Comparison of ENCODE assay signal across 13 mouse cellular contexts in genomic region chr19:5530138-5530524, GRCm38 (mm10). TPM values are rescaled to one million over a fixed set of nuclear protein-coding genes. Genes with fewer than 3 reads are reported as not detected.
DNase-seq lines count a peak whose midpoint lies in the region; ATAC-seq and TF ChIP-seq lines count a peak whose summit lies in the region.
"Had no signal": no experiment of that assay in that cellular context is flagged by ENCODE, and none has a peak within 500 bp of the region (broad histone marks: within the 10 kb centered on the region; RNA-seq: fewer than 3 reads in every experiment).

No protein-coding gene starts in this region.

- no peak for DNase-seq in gastrocnemius, adult 2 months
- no peak for DNase-seq in gastrocnemius, postnatal 10 days
- no peak for DNase-seq in limb, embryonic 10.5 days (ENCODE audit: low spot score)
- DNase-seq in midbrain, postnatal 0 days (ENCODE audit: low spot score), result no peak
- DNase-seq in left cerebral cortex, postnatal 36 days (ENCODE audit: low spot score in 2 of 2), result no peak
- DNase-seq in ovary, postnatal 36 days (ENCODE audit: low spot score), result no peak
- DNase-seq: gastrocnemius, postnatal 14 days; heart, postnatal 14 days had no signal

- no peak overlapping the region for H3K9ac ChIP-seq in limb, embryonic 13.5 days
- no peak overlapping the region for H3K9ac ChIP-seq in embryonic facial prominence, embryonic 15.5 days
- 0 out of 2 replicates have a peak overlapping the region, but pooled peaks have one; percentile 1 for H3K9ac ChIP-seq in midbrain, postnatal 0 days (replicated peaks; ENCODE audit: low read length, poor library complexity, severe bottlenecking)

- no peaks in the 10 kb centered on the region for H3K36me3 ChIP-seq in limb, embryonic 13.5 days
- no peaks in the 10 kb centered on the region for H3K36me3 ChIP-seq in limb, embryonic 10.5 days
- H3K36me3 ChIP-seq in embryonic facial prominence, embryonic 15.5 days, result no peaks in the 10 kb centered on the region
- H3K36me3 ChIP-seq in midbrain, postnatal 0 days (ENCODE audit: insufficient read depth, low read length), result no peaks in the 10 kb centered on the region

- 61% methylated on average over 7 of the region's 7 CpGs for WGBS in limb, embryonic 13.5 days
- WGBS in limb, embryonic 10.5 days, result 80% methylated on average over 7 of the region's 7 CpGs
- WGBS in embryonic facial prominence, embryonic 15.5 days, result 42% methylated on average over 7 of the region's 7 CpGs
- WGBS in midbrain, postnatal 0 days, result 17% methylated on average over 7 of the region's 7 CpGs

- no peaks in the 10 kb centered on the region for H3K9me3 ChIP-seq in limb, embryonic 13.5 days
- no peaks in the 10 kb centered on the region for H3K9me3 ChIP-seq in limb, embryonic 10.5 days (replicated peaks)
- no peaks in the 10 kb centered on the region for H3K9me3 ChIP-seq in embryonic facial prominence, embryonic 15.5 days (replicated peaks)
- no peaks in the 10 kb centered on the region for H3K9me3 ChIP-seq in midbrain, postnatal 0 days (ENCODE audit: low read length)

- peak overlapping the region; percentile 54; the same call in 1 of the 2 replicates for H3K4me2 ChIP-seq in limb, embryonic 13.5 days (replicated peaks)
- H3K4me2 ChIP-seq in embryonic facial prominence, embryonic 15.5 days (replicated peaks), result peak overlapping the region; percentile 49
- H3K4me2 ChIP-seq in midbrain, postnatal 0 days (ENCODE audit: low read depth, low read length, poor library complexity, severe bottlenecking), result no peak overlapping the region

- peak overlapping the region; percentile 64 for H3K4me3 ChIP-seq in gastrocnemius, adult 2 months
- H3K4me3 ChIP-seq in limb, embryonic 13.5 days, result no peak overlapping the region
- no peak overlapping the region for H3K4me3 ChIP-seq in limb, embryonic 10.5 days
- peak overlapping the region; percentile 32 for H3K4me3 ChIP-seq in embryonic facial prominence, embryonic 15.5 days (replicated peaks)
- no peak overlapping the region for H3K4me3 ChIP-seq in midbrain, postnatal 0 days (ENCODE audit: low read depth, low read length)

- TF ChIP-seq CTCF in gastrocnemius, adult 2 months (IDR thresholded peaks at IDR 0.05), result no peak
- no peak for TF ChIP-seq CTCF in midbrain, postnatal 0 days (IDR thresholded peaks at IDR 0.05)

- no peak overlapping the region for H3K27ac ChIP-seq in gastrocnemius, adult 2 months
- H3K27ac ChIP-seq in limb, embryonic 13.5 days, result no peak overlapping the region
- H3K27ac ChIP-seq in limb, embryonic 10.5 days, result no peak overlapping the region
- H3K27ac ChIP-seq in embryonic facial prominence, embryonic 15.5 days (replicated peaks), result peak overlapping the region; percentile 77
- H3K27ac ChIP-seq in midbrain, postnatal 0 days (ENCODE audit: low read depth, low read length), result no peak overlapping the region

- intact Hi-C loops in gastrocnemius, adult 2 months (cut with DNase I), result no loop called here
- intact Hi-C loops in left cerebral cortex, postnatal 36 days (cut with DNase I), result no loop called here

- peaks cover 15% of the 10 kb centered on the region for H3K4me1 ChIP-seq in limb, embryonic 13.5 days
- H3K4me1 ChIP-seq in limb, embryonic 10.5 days, result peaks cover 11% of the 10 kb centered on the region
- peaks cover 18% of the 10 kb centered on the region for H3K4me1 ChIP-seq in embryonic facial prominence, embryonic 15.5 days
- H3K4me1 ChIP-seq in midbrain, postnatal 0 days (ENCODE audit: insufficient read depth, low read length), result 0 out of 2 replicates have a peak, but pooled peaks cover 4% of the 10 kb centered on the region

- H3K27me3 ChIP-seq in limb, embryonic 13.5 days, result 0 out of 2 replicates have a peak, but pooled peaks cover 5% of the 10 kb centered on the region
- H3K27me3 ChIP-seq in limb, embryonic 10.5 days (ENCODE audit: low read depth, poor library complexity, severe bottlenecking), result peaks cover 9% of the 10 kb centered on the region
- peaks cover 3% of the 10 kb centered on the region; the same call in 1 of the 2 replicates for H3K27me3 ChIP-seq in embryonic facial prominence, embryonic 15.5 days
- no peaks in the 10 kb centered on the region for H3K27me3 ChIP-seq in midbrain, postnatal 0 days (ENCODE audit: insufficient read depth, low read length)

- no peak for ATAC-seq in limb, embryonic 13.5 days (ENCODE audit: low FRiP score, low read depth)
- no peak for ATAC-seq in embryonic facial prominence, embryonic 15.5 days (ENCODE audit: insufficient number of reproducible peaks, low FRiP score, low TSS enrichment, low read depth)
- no peak; the same call in 1 of the 2 replicates for ATAC-seq in midbrain, postnatal 0 days (ENCODE audit: low FRiP score)

RNA-seq across cellular contexts. Expression of gene Snx32, which starts 19.8 kb away (rescaled TPM):
- 1 to 10 TPM; 5.8 to 8.0 TPM for total RNA-seq in gastrocnemius, adult 2 months (2021)
- total RNA-seq in gastrocnemius, postnatal 10 days (2021), result 1 to 10 TPM; 5.1 to 7.2 TPM
- polyA plus RNA-seq in limb, embryonic 13.5 days (2015; fragmentation: Nextera tagmentation; extraction: Ambion mirVana), result 12.1 and 13.4 TPM in 2 replicates
- 4.1 and 7.0 TPM in 2 replicates for polyA plus RNA-seq in limb, embryonic 10.5 days (2016; fragmentation: Nextera tagmentation; extraction: Ambion mirVana)
- 10.7 and 11.7 TPM in 2 replicates for polyA plus RNA-seq in embryonic facial prominence, embryonic 15.5 days (2015; fragmentation: Nextera tagmentation; extraction: Ambion mirVana)
- 86.2 and 100 TPM in 2 replicates for total RNA-seq in midbrain, postnatal 0 days (2014; rRNA removed)
- 88.7 and 94.4 TPM in 2 replicates for polyA plus RNA-seq in midbrain, postnatal 0 days (2015; fragmentation: Nextera tagmentation; extraction: Ambion mirVana)
- 10 to 100 TPM; 77.2 to 89.0 TPM for total RNA-seq in left cerebral cortex, postnatal 36 days (2021)

RNA-seq across cellular contexts. Expression of gene 1700020D05Rik, which starts 26.5 kb away (rescaled TPM):
- total RNA-seq in gastrocnemius, adult 2 months (2021), result 1 to 10 TPM in 1 of 2 experiments, under 1 TPM in 1; 0.92 to 1.6 TPM
- total RNA-seq in gastrocnemius, postnatal 10 days (2021), result 1 to 10 TPM in 1 of 2 experiments, under 1 TPM in 1; 0.47 to 1.4 TPM
- polyA plus RNA-seq in limb, embryonic 13.5 days (2015; fragmentation: Nextera tagmentation; extraction: Ambion mirVana), result not detected in 2 replicates
- not detected in 2 replicates for polyA plus RNA-seq in limb, embryonic 10.5 days (2016; fragmentation: Nextera tagmentation; extraction: Ambion mirVana)
- polyA plus RNA-seq in embryonic facial prominence, embryonic 15.5 days (2015; fragmentation: Nextera tagmentation; extraction: Ambion mirVana), result 0.16 TPM in 1 of 2 replicates, not detected in the other
- total RNA-seq in midbrain, postnatal 0 days (2014; rRNA removed), result 3.2 and 7.3 TPM in 2 replicates
- 0.20 TPM in 1 of 2 replicates, not detected in the other for polyA plus RNA-seq in midbrain, postnatal 0 days (2015; fragmentation: Nextera tagmentation; extraction: Ambion mirVana)
- 10 to 100 TPM in 1 of 2 experiments, 1 to 10 TPM in 1; 2.7 to 11.0 TPM for total RNA-seq in left cerebral cortex, postnatal 36 days (2021)

RNA-seq across cellular contexts. Expression of gene Ovol1, which starts 30.3 kb away (rescaled TPM):
- not detected for total RNA-seq in gastrocnemius, adult 2 months (2021)
- total RNA-seq in gastrocnemius, postnatal 10 days (2021), result not detected
- 1.7 and 3.0 TPM in 2 replicates for polyA plus RNA-seq in limb, embryonic 13.5 days (2015; fragmentation: Nextera tagmentation; extraction: Ambion mirVana)
- 0.74 and 0.86 TPM in 2 replicates for polyA plus RNA-seq in limb, embryonic 10.5 days (2016; fragmentation: Nextera tagmentation; extraction: Ambion mirVana)
- 22.1 and 23.3 TPM in 2 replicates for polyA plus RNA-seq in embryonic facial prominence, embryonic 15.5 days (2015; fragmentation: Nextera tagmentation; extraction: Ambion mirVana)
- 0.27 TPM in 1 of 2 replicates, not detected in the other for total RNA-seq in midbrain, postnatal 0 days (2014; rRNA removed)
- 0.05 TPM in 1 of 2 replicates, not detected in the other for polyA plus RNA-seq in midbrain, postnatal 0 days (2015; fragmentation: Nextera tagmentation; extraction: Ambion mirVana)
- total RNA-seq in left cerebral cortex, postnatal 36 days (2021), result not detected
- total RNA-seq: gastrocnemius, postnatal 14 days; heart, postnatal 14 days; layer of hippocampus, adult 2 months; megakaryocyte progenitor cell, adult 5-6 weeks had no signal
- polyA plus RNA-seq: C2C12 had no signal

RNA-seq across cellular contexts. Expression of gene Ap5b1, which starts 37.7 kb away (rescaled TPM):
- total RNA-seq in gastrocnemius, adult 2 months (2021), result 1 to 10 TPM; 2.0 to 2.3 TPM
- total RNA-seq in gastrocnemius, postnatal 10 days (2021), result 1 to 10 TPM; 1.6 to 2.7 TPM
- 2.3 and 2.7 TPM in 2 replicates for polyA plus RNA-seq in limb, embryonic 13.5 days (2015; fragmentation: Nextera tagmentation; extraction: Ambion mirVana)
- 1.2 and 1.4 TPM in 2 replicates for polyA plus RNA-seq in limb, embryonic 10.5 days (2016; fragmentation: Nextera tagmentation; extraction: Ambion mirVana)
- polyA plus RNA-seq in embryonic facial prominence, embryonic 15.5 days (2015; fragmentation: Nextera tagmentation; extraction: Ambion mirVana), result 5.2 and 5.7 TPM in 2 replicates
- 12.8 and 14.5 TPM in 2 replicates for total RNA-seq in midbrain, postnatal 0 days (2014; rRNA removed)
- 1.9 and 2.2 TPM in 2 replicates for polyA plus RNA-seq in midbrain, postnatal 0 days (2015; fragmentation: Nextera tagmentation; extraction: Ambion mirVana)
- total RNA-seq in left cerebral cortex, postnatal 36 days (2021), result 1 to 10 TPM; 6.6 to 7.3 TPM

RNA-seq across cellular contexts. Expression of gene Cfl1, which starts 39.9 kb away (rescaled TPM):
- 10 to 100 TPM; 52.8 to 72.0 TPM for total RNA-seq in gastrocnemius, adult 2 months (2021)
- total RNA-seq in gastrocnemius, postnatal 10 days (2021), result 100 to 1,000 TPM; 305 to 378 TPM
- polyA plus RNA-seq in limb, embryonic 13.5 days (2015; fragmentation: Nextera tagmentation; extraction: Ambion mirVana), result 2,537 and 2,628 TPM in 2 replicates
- polyA plus RNA-seq in limb, embryonic 10.5 days (2016; fragmentation: Nextera tagmentation; extraction: Ambion mirVana), result 3,106 and 3,128 TPM in 2 replicates
- polyA plus RNA-seq in embryonic facial prominence, embryonic 15.5 days (2015; fragmentation: Nextera tagmentation; extraction: Ambion mirVana), result 2,278 and 2,311 TPM in 2 replicates
- total RNA-seq in midbrain, postnatal 0 days (2014; rRNA removed), result 1,453 and 1,672 TPM in 2 replicates
- polyA plus RNA-seq in midbrain, postnatal 0 days (2015; fragmentation: Nextera tagmentation; extraction: Ambion mirVana), result 3,482 and 3,602 TPM in 2 replicates
- total RNA-seq in left cerebral cortex, postnatal 36 days (2021), result 1,000 to 10,000 TPM; 1,319 to 1,567 TPM

Comparison
In these comparisons a context has a peak if more than half of its experiments do, and no peak if none do; other contexts are left out.
1. H3K4me3 ChIP-seq: peak in gastrocnemius, adult 2 months (single experiment) and embryonic facial prominence, embryonic 15.5 days (single experiment); none in limb, embryonic 13.5 days (single experiment), limb, embryonic 10.5 days (single experiment) and midbrain, postnatal 0 days (single experiment).